Mouse (Mus musculus) retina, embryonic 14.5 days (tissue): ENCODE data around the gene Olfr1448.
"Not testable (repeated sequence)": the region's sequence is repeated elsewhere in the genome, so short reads cannot be mapped to it uniquely, and the experiment has no call there.

Experiments
- DNase-seq: peaks from one replicate; pipeline ENCODE4 v3.0.0-alpha.2; 2015; ENCODE audit warnings: low spot score

Olfr1448 gene

GRCm38 (mm10) chr19:12924319-12924718, at the start of gene Olfr1448:
TSS of gene Olfr1448 (minus strand) at chr19:12924419.
- DNase-seq = no peak

DNA sequence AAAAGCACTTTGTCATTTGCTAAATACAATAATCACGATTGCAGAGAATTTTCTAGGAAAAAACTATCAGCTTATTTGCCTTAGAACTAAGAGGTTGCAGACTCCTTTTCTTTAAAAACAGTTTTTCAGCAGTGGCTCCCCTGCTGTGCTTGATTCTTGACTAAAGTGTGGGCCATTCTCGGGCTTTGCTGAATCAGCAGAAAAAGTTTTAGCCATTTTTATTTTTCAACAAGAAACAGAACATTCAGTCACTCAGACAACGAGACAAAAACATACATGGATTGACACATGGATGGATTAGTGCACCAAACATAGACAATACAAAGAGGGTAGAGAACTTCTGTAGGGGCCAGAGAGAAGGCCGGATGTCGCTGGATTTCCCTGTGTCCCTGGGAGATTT, 45.9 kb upstream of the Olfr1448 start:
- DNase-seq = not testable (repeated sequence)

DNA sequence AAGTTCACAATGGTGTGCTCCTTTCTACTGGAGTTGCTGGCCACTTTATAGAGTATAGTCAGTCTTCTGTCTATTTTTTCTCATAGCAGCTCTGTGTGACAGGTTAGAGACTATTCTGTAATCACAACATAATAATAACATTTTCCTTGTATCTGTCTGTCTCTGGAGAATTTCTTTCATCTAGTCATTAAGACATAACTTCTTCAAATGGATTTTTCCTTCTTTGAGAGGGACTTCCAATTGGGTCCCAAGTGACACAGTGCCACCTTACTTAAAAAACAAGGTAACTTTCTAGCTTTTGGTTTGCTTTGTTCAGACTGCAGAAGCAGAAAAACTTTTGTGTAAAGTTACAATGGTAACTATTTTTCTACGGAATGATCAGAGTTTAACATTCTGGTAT, 25.7 kb upstream of the Olfr1448 start, which contains the start of gene Olfr1450:
TSS of gene Olfr1450 (plus strand) at position 301 of the 400 bp plus-strand sequence.
- no peak for DNase-seq

- DNase-seq = no peak
These were observed 6.3 kb upstream of the Olfr1448 start, which contains the start of gene Olfr1449 for GRCm38 (mm10) chr19:12930540-12930939. TSS of gene Olfr1449 (plus strand) at chr19:12930840.

DNA sequence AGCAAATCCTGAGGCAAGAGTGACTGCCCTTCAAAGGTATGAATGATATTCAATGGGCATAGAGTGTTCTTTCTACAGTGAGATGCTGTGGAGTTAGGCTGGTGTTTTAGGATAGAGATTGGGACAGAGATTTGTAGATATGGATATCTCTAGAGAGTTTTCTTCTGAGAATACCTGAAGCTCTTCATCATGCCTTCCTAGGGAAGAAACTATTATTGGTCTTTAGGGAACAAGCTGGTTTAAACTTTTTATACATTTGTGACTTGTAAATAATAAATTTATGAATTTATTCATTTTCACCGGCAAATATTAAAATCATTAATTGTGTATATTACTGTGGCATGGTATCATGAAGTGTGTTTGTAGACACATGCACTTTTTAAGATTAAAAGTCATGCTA, 20.6 kb downstream of the Olfr1448 start, which contains the start of gene Olfr1447:
TSS of gene Olfr1447 (minus strand) at position 101 of the 400 bp plus-strand sequence.
- no peak for DNase-seq

GRCm38 (mm10) chr19:12893424-12893823, 30.8 kb downstream of the Olfr1448 start, which contains the start of gene Olfr1446:
TSS of gene Olfr1446 (minus strand) at chr19:12893524.
- DNase-seq = no peak

DNA sequence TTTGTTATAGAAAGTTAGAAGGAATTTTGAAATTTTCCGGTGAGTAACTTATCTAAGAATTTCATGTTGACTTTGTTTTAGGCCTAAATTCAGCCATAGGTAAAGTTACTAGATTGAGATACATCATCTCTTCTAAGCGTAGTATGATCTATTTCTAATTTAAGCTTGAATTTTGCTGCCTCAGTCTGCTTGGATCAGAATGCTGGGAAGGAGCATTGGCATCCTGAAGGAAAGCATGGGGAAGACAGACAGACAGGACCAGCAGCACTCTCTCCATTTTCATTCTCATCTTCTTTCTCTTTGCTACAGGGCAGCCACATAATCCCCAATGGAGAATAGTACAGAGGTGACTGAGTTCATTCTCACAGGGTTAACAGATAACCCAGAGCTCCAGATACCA, 40.7 kb downstream of the Olfr1448 start, which contains the start of gene Olfr1445:
TSS of gene Olfr1445 (plus strand) at position 301 of the 400 bp plus-strand sequence.
- no peak for DNase-seq
